Mouse (Mus musculus): Measurements from ENCODE around the gene Psme2b.
"Not testable (repeated sequence)": the region's sequence is repeated elsewhere in the genome, so short reads cannot be mapped to it uniquely, and the experiment has no call there.

Psme2b gene

DNA sequence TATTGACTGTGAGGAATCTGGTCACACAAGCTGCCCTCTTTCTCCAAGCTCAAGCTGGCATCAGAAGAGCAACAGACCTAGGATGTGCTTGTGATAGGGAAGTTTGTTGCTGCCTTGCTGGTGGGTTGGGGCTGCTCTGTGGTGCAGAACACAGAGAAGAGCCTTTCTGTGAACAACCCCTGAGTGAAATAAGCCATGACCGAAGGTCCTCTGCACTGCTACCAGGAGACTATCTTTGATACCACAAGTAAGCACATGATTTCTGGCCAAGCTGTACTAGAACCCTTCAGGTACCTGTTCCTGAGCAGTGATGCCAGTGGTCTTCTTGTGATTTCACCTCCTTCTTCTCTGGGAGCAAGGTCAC is 44.4 kb downstream of the Psme2b start:
- not testable (repeated sequence) for DNase-seq (ENCODE audit: low read depth, low spot score)

DNA sequence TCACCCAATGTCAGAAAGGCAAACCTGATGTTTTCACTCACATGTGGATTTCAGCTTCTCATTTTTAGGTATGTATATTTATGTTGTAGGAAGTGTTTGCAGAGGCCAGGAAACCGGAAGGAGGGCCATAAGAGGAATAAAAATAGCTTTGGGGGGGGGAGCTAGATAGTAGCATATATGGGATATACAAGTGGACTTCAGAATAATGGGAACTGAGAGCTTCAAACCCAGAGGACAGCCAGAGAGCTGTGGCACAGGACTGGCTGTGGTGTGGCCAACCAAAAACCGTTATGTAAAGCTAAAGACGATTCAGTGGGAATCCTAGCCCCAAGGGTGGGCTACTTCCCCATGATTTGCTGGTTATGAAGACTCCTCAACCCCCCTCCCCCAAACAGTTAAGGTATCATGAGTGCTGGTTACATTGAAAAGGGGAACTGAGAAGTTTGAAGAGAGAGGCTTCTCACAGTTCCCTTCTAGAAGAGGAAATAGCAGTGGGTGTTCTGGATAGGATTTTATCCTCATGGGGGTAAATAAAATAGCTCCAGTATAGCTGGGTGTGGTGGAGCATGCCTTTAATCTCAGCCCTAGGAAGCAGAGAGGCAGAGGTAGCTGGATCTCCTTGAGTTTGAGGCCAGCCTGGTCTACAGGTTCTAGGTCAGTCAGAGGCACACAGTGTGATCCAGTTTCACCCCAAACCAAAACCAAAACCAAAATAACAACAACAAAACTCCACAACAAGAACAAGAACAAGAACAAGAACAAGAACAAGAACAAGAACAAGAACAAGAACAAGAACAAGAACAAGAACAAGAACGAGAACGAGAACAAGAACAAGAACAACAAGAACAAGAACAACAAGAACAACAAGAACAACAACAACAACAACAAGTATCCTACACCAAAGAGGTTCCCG is 45.1 kb downstream of the Psme2b start:
- DNase-seq (ENCODE audit: low read depth, low spot score) = not testable (repeated sequence)

DNA sequence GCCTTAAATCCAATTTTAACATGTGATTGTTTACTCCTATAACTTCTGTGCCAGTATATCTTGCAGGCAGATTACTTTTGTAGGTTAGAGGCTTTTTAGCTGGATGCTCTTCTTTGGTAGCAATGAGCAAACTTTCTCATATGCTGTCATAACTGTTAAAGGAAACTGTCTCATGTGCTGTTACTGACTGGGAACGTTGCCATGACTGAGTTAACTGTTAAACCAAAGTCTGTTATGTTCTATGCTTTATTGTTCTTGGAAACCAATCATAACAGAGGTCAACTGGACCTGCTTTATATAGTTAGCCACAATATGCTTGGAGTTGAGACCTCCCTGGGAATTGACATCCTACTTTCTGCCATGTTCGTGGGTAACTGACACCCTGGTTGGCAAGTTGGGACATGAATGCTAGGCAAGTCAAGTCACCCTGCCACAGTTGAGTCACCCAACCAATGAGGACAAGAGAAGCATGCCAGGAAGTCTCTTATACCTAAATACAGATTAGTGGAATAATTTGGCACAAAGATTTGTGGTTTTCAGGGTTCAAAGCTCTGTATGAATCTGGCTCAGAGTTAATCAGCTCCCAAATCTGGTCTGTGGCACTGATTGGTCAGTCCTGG is 47.1 kb downstream of the Psme2b start:
- DNase-seq (ENCODE audit: low read depth, low spot score) = no peak
